Mouse (Mus musculus): ENCODE results near the gene Gata1. TPM values are rescaled to one million over a fixed set of nuclear protein-coding genes. Genes with fewer than 3 reads are reported as not detected.
"Not testable (repeated sequence)": the region's sequence is repeated elsewhere in the genome, so short reads cannot be mapped to it uniquely, and the experiment has no call there.

Gene Gata1
- 1.4 and 1.9 TPM in 2 replicates for polyA plus RNA-seq (2015; fragmentation: Nextera tagmentation; extraction: Ambion mirVana)

GRCm38 (mm10) chrX:7977892-7978291, at the start of gene Gata1:
Gata1 (minus strand) TSS chrX:7978071.
- ATAC-seq (ENCODE audit: borderline replicate concordance, extremely low read depth, low FRiP score, low TSS enrichment), result no peak
- Histone ChIP-seq H3K4me1 (no peaks in the 10 kb centered on the region), H3K27me3 (no peaks in the 10 kb centered on the region), H3K4me3 (no peak within 1 kb of the TSS), H3K4me2 (no peak within 1 kb of the TSS), H3K27ac (no peak within 1 kb of the TSS), H3K9ac (no peak within 1 kb of the TSS), H3K36me3 (no peaks in the 10 kb centered on the region), H3K9me3 (no peaks in the 10 kb centered on the region)
- 86% methylated on average over 11 of the region's 11 CpGs for WGBS

- Histone ChIP-seq H3K4me1 (no peaks in the 10 kb centered on the region), H3K27me3 (no peaks in the 10 kb centered on the region), H3K9me3 (no peaks in the 10 kb centered on the region), H3K36me3 (no peaks in the 10 kb centered on the region), H3K4me2 (no peak overlapping the region), H3K4me3 (no peak overlapping the region), H3K9ac (no peak overlapping the region), H3K27ac (no peak overlapping the region)
- no peak for ATAC-seq (ENCODE audit: borderline replicate concordance, extremely low read depth, low FRiP score, low TSS enrichment)
- 62% methylated on average over 4 of the region's 4 CpGs for WGBS
These were observed 48.9 kb upstream of the Gata1 start for GRCm38 (mm10) chrX:8026811-8027210.

GRCm38 (mm10) chrX:8024795-8025194, 46.9 kb upstream of the Gata1 start:
- no peaks in the 10 kb centered on the region for H3K9me3 ChIP-seq
- H3K27me3 ChIP-seq, result no peaks in the 10 kb centered on the region
- H3K27ac ChIP-seq, result no peak overlapping the region
- no peak for ATAC-seq (ENCODE audit: borderline replicate concordance, extremely low read depth, low FRiP score, low TSS enrichment)
- H3K4me3 ChIP-seq, result no peak overlapping the region
- no peaks in the 10 kb centered on the region for H3K36me3 ChIP-seq
- no peak overlapping the region for H3K4me2 ChIP-seq
- H3K9ac ChIP-seq, result no peak overlapping the region
- no peaks in the 10 kb centered on the region for H3K4me1 ChIP-seq
- 48% methylated on average over 2 of the region's 2 CpGs for WGBS

GRCm38 (mm10) chrX:8020111-8020778, 42.4 kb upstream of the Gata1 start:
- Histone ChIP-seq H3K4me2 (no peak overlapping the region), H3K27ac (no peak overlapping the region), H3K27me3 (no peaks in the 10 kb centered on the region), H3K9me3 (no peaks in the 10 kb centered on the region), H3K36me3 (no peaks in the 10 kb centered on the region), H3K4me3 (no peak overlapping the region), H3K9ac (no peak overlapping the region), H3K4me1 (no peaks in the 10 kb centered on the region)
- no peak for ATAC-seq (ENCODE audit: borderline replicate concordance, extremely low read depth, low FRiP score, low TSS enrichment)
- WGBS, result 84% methylated on average over 2 of the region's 2 CpGs

GRCm38 (mm10) chrX:8018286-8018685, 40.4 kb upstream of the Gata1 start, which contains the start of gene Glod5:
Glod5 (minus strand) TSS chrX:8018492.
- H3K4me1 ChIP-seq, result no peaks in the 10 kb centered on the region
- H3K27me3 ChIP-seq, result no peaks in the 10 kb centered on the region
- no peaks in the 10 kb centered on the region for H3K9me3 ChIP-seq
- H3K9ac ChIP-seq, result no peak within 1 kb of the TSS
- no peak within 1 kb of the TSS for H3K4me2 ChIP-seq
- 63% methylated on average over 2 of the region's 2 CpGs for WGBS
- no peak within 1 kb of the TSS for H3K27ac ChIP-seq
- ATAC-seq (ENCODE audit: borderline replicate concordance, extremely low read depth, low FRiP score, low TSS enrichment), result no peak
- no peak within 1 kb of the TSS for H3K4me3 ChIP-seq
- no peaks in the 10 kb centered on the region for H3K36me3 ChIP-seq

- WGBS, result 8% methylated on average over 5 of the region's 5 CpGs
- ATAC-seq (ENCODE audit: borderline replicate concordance, extremely low read depth, low FRiP score, low TSS enrichment), result no peak
- Histone ChIP-seq H3K9me3 (no peaks in the 10 kb centered on the region), H3K36me3 (no peaks in the 10 kb centered on the region), H3K4me3 (no peak overlapping the region), H3K9ac (no peak overlapping the region), H3K4me2 (no peak overlapping the region), H3K27me3 (no peaks in the 10 kb centered on the region), H3K27ac (no peak overlapping the region), H3K4me1 (no peaks in the 10 kb centered on the region)
These were observed 39.3 kb upstream of the Gata1 start for GRCm38 (mm10) chrX:8017142-8017541.

- not testable (repeated sequence) for H3K36me3 ChIP-seq; H3K4me1 ChIP-seq; H3K9me3 ChIP-seq; H3K27me3 ChIP-seq; H3K4me3 ChIP-seq; ATAC-seq (ENCODE audit: borderline replicate concordance, extremely low read depth, low FRiP score, low TSS enrichment); H3K4me2 ChIP-seq; H3K9ac ChIP-seq; H3K27ac ChIP-seq
- 20% methylated on average over 7 of the region's 7 CpGs for WGBS
These were observed 37.8 kb upstream of the Gata1 start for GRCm38 (mm10) chrX:8015675-8016074.

- Histone ChIP-seq H3K9me3 (no peaks in the 10 kb centered on the region), H3K36me3 (no peaks in the 10 kb centered on the region), H3K4me3 (no peak overlapping the region), H3K27ac (no peak overlapping the region), H3K4me2 (no peak overlapping the region), H3K4me1 (no peaks in the 10 kb centered on the region), H3K27me3 (no peaks in the 10 kb centered on the region), H3K9ac (no peak overlapping the region)
- WGBS, result 47% methylated on average over 7 of the region's 8 CpGs
- ATAC-seq (ENCODE audit: borderline replicate concordance, extremely low read depth, low FRiP score, low TSS enrichment), result no peak
These were observed 35.9 kb upstream of the Gata1 start for GRCm38 (mm10) chrX:8013569-8014314.

- H3K4me3 ChIP-seq, result no peak overlapping the region
- H3K9ac ChIP-seq, result no peak overlapping the region
- H3K36me3 ChIP-seq, result no peaks in the 10 kb centered on the region
- no peak overlapping the region for H3K4me2 ChIP-seq
- no peaks in the 10 kb centered on the region for H3K4me1 ChIP-seq
- WGBS, result 10% methylated on average over 2 of the region's 2 CpGs
- H3K9me3 ChIP-seq, result no peaks in the 10 kb centered on the region
- H3K27me3 ChIP-seq, result no peaks in the 10 kb centered on the region
- no peak overlapping the region for H3K27ac ChIP-seq
- no peak for ATAC-seq (ENCODE audit: borderline replicate concordance, extremely low read depth, low FRiP score, low TSS enrichment)
These were observed 35.3 kb upstream of the Gata1 start for GRCm38 (mm10) chrX:8013157-8013556.

- not testable (repeated sequence) for ATAC-seq (ENCODE audit: borderline replicate concordance, extremely low read depth, low FRiP score, low TSS enrichment); H3K4me1 ChIP-seq; H3K27me3 ChIP-seq; H3K9me3 ChIP-seq; H3K9ac ChIP-seq; H3K27ac ChIP-seq; H3K36me3 ChIP-seq; H3K4me3 ChIP-seq; H3K4me2 ChIP-seq
- WGBS, result 87% methylated on average over 4 of the region's 4 CpGs
These were observed 31.5 kb upstream of the Gata1 start for GRCm38 (mm10) chrX:8009356-8009755.

GRCm38 (mm10) chrX:8008543-8008942, 30.7 kb upstream of the Gata1 start:
- no peak for ATAC-seq (ENCODE audit: borderline replicate concordance, extremely low read depth, low FRiP score, low TSS enrichment)
- Histone ChIP-seq H3K27me3 (no peaks in the 10 kb centered on the region), H3K4me1 (no peaks in the 10 kb centered on the region), H3K27ac (no peak overlapping the region), H3K9me3 (no peaks in the 10 kb centered on the region), H3K4me2 (no peak overlapping the region), H3K36me3 (no peaks in the 10 kb centered on the region), H3K9ac (no peak overlapping the region), H3K4me3 (no peak overlapping the region)
- WGBS, result 39% methylated on average over 5 of the region's 5 CpGs

- Histone ChIP-seq H3K4me3 (no peak overlapping the region), H3K36me3 (no peaks in the 10 kb centered on the region), H3K9me3 (no peaks in the 10 kb centered on the region), H3K4me2 (no peak overlapping the region), H3K27ac (no peak overlapping the region), H3K4me1 (no peaks in the 10 kb centered on the region), H3K9ac (no peak overlapping the region), H3K27me3 (no peaks in the 10 kb centered on the region)
- WGBS, result 56% methylated on average over 4 of the region's 4 CpGs
- no peak for ATAC-seq (ENCODE audit: borderline replicate concordance, extremely low read depth, low FRiP score, low TSS enrichment)
These were observed 25.1 kb upstream of the Gata1 start for GRCm38 (mm10) chrX:8002971-8003370.

Data from lung, embryonic 15.5 days (tissue).